Mouse (Mus musculus): ENCODE measurements around the gene Acvr2a. TPM values are rescaled to one million over a fixed set of nuclear protein-coding genes. Genes with fewer than 3 reads are reported as not detected.
"Not testable (repeated sequence)": the region's sequence is repeated elsewhere in the genome, so short reads cannot be mapped to it uniquely, and the experiment has no call there.

The Acvr2a gene
- polyA plus RNA-seq, 1 experiment from 2014 or later: 14.9 TPM

DNA sequence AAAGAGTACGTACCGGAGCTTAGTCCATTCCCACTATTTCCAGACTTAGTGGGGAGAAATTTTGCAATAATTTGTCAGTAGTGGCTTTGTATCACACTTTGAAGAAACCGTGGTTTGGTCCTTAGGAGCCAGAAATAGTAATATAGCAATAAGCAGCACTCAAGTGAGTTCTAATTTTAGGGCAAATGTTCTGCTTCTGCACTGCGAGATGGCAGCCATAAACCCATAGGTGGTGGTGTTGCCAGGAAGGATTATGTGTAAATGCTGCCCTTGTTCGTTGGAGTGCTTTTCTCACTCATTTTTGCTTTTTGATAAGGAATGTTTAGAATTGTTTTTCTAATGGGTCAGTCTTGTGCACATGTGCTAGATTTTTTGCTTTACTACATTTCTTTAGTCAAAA lies 18.4 kb downstream of the Acvr2a start:
- H3K27ac ChIP-seq (replicated peaks in 1 of 2; ENCODE audit: control insufficient read depth in 1 of 2, insufficient read depth in 1 of 2, low read depth in 2 of 2, low read length in 2 of 2): no peak overlapping the region
- peaks cover 0 to 20% of the 10 kb centered on the region in 2 experiments; a peak in 3 of 4 replicates for H3K4me1 ChIP-seq (ENCODE audit: control insufficient read depth in 2 of 2, insufficient read depth in 2 of 2, low read length in 2 of 2)
- H3K4me3 ChIP-seq (ENCODE audit: control insufficient read depth in 1 of 2, insufficient read depth in 1 of 2, low read depth in 1 of 2, low read length in 2 of 2): no peak overlapping the region
- ATAC-seq (ENCODE audit: insufficient number of reproducible peaks, insufficient read depth, low FRiP score, low read depth): no peak
- 54% methylated on average over 5 of the region's 5 CpGs for WGBS
- no peak overlapping the region for H3K9ac ChIP-seq (ENCODE audit: low read length)
- H3K36me3 ChIP-seq (ENCODE audit: control insufficient read depth, insufficient read depth, low read length): no peaks in the 10 kb centered on the region
- H3K9me3 ChIP-seq (ENCODE audit: control insufficient read depth, low read length): no peaks in the 10 kb centered on the region
- no peaks in the 10 kb centered on the region for H3K27me3 ChIP-seq (ENCODE audit: control insufficient read depth, insufficient read depth, low read length)
- H3K4me2 ChIP-seq (ENCODE audit: low read length): no peak overlapping the region

DNA sequence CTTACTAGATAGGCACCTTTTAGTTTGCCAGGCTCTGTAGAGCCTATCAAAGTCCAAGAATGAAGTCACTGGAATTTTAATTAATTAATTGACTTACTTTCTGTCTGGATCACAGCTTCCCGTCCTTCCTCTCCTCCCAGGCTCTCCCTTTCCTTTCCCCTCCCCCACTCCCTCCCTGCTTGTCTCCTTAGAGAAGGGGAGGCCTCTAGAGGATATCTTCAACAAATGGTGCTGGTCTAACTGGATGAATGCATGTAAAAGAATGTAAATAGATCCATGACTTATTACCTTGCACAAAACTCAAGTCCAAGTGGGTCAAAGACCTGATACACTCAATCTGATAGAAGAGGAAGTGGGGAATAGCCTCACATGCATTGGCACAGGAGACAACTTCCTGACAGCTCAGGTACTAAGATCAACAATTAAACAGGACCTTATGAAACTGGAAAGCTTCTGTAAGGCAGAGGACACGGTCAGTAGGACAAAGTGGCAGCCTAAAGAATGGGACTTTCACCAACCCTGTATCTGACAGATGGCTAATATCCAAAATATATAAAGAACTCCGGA lies 20.1 kb downstream of the Acvr2a start:
- Histone ChIP-seq H3K27ac (replicated peaks in 1 of 2; ENCODE audit: control insufficient read depth in 1 of 2, insufficient read depth in 1 of 2, low read depth in 2 of 2, low read length in 2 of 2) (no peak overlapping the region), H3K27me3 (ENCODE audit: control insufficient read depth, insufficient read depth, low read length) (no peaks in the 10 kb centered on the region), H3K4me3 (ENCODE audit: control insufficient read depth in 1 of 2, insufficient read depth in 1 of 2, low read depth in 1 of 2, low read length in 2 of 2) (no peak overlapping the region), H3K4me2 (ENCODE audit: low read length) (no peak overlapping the region), H3K4me1 (ENCODE audit: control insufficient read depth in 2 of 2, insufficient read depth in 2 of 2, low read length in 2 of 2) (peaks cover 0 to 19% of the 10 kb centered on the region in 2 experiments; a peak in 3 of 4 replicates), H3K9ac (ENCODE audit: low read length) (no peak overlapping the region), H3K9me3 (ENCODE audit: control insufficient read depth, low read length) (no peaks in the 10 kb centered on the region), H3K36me3 (ENCODE audit: control insufficient read depth, insufficient read depth, low read length) (no peaks in the 10 kb centered on the region)
- WGBS: 58% methylated on average over 3 of the region's 3 CpGs
- ATAC-seq (ENCODE audit: insufficient number of reproducible peaks, insufficient read depth, low FRiP score, low read depth): no peak

DNA sequence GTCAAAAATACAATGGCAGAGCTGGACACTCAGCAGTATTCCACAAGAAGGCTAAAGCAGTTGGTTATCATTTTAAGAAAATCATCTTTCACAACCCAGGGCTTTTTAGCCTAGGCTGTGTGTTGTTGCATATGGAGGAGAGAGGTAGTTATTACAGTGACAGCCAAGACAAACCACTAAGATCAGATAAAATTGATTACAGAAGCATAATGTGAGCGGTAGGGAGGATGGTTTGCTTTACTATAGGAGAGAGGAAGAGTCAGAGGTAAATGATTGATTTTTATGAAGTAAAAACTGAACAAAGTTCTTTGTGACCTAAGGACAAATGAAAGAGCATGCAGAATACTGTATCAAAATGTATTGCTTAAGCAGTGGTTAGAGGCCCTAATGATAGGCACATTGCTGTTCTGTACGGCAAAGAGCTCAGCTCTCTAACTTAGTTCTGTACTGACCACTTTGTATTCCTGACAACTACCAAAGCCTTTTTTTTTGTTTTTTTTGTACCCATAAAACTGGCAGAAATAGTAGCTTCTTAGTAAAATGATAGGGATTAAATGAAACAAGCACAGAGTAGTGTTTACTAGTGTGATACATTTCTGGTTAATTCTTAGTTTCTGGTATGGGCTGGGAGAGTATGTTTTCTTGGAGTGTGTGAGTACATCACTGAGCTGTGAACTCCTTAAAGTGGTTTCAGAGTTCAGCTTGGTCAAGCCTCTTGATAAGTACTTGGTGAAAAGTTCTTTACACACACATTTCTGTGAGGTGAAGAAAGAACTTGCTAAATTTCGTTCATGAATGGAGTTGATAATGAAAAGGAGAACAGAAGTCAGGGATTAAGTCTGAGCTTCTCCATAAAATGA lies 27.9 kb downstream of the Acvr2a start:
- Histone ChIP-seq H3K9me3 (ENCODE audit: control insufficient read depth, low read length) (no peaks in the 10 kb centered on the region), H3K4me2 (ENCODE audit: low read length) (no peak overlapping the region), H3K4me3 (ENCODE audit: control insufficient read depth in 1 of 2, insufficient read depth in 1 of 2, low read depth in 1 of 2, low read length in 2 of 2) (no peak overlapping the region), H3K36me3 (ENCODE audit: control insufficient read depth, insufficient read depth, low read length) (no peaks in the 10 kb centered on the region), H3K27ac (replicated peaks in 1 of 2; ENCODE audit: control insufficient read depth in 1 of 2, insufficient read depth in 1 of 2, low read depth in 2 of 2, low read length in 2 of 2) (no peak overlapping the region), H3K4me1 (ENCODE audit: control insufficient read depth in 2 of 2, insufficient read depth in 2 of 2, low read length in 2 of 2) (no peaks in the 10 kb centered on the region), H3K27me3 (ENCODE audit: control insufficient read depth, insufficient read depth, low read length) (no peaks in the 10 kb centered on the region), H3K9ac (ENCODE audit: low read length) (no peak overlapping the region)
- no peak for ATAC-seq (ENCODE audit: insufficient number of reproducible peaks, insufficient read depth, low FRiP score, low read depth)
- WGBS: 57% methylated on average over 3 of the region's 3 CpGs

- 60% methylated on average over 2 of the region's 2 CpGs for WGBS
- Histone ChIP-seq H3K4me1 (ENCODE audit: control insufficient read depth in 2 of 2, insufficient read depth in 2 of 2, low read length in 2 of 2) (no peaks in the 10 kb centered on the region), H3K27me3 (ENCODE audit: control insufficient read depth, insufficient read depth, low read length) (no peaks in the 10 kb centered on the region), H3K9ac (ENCODE audit: low read length) (no peak overlapping the region), H3K36me3 (ENCODE audit: control insufficient read depth, insufficient read depth, low read length) (no peaks in the 10 kb centered on the region), H3K9me3 (ENCODE audit: control insufficient read depth, low read length) (no peaks in the 10 kb centered on the region), H3K4me2 (ENCODE audit: low read length) (no peak overlapping the region), H3K4me3 (ENCODE audit: control insufficient read depth in 1 of 2, insufficient read depth in 1 of 2, low read depth in 1 of 2, low read length in 2 of 2) (no peak overlapping the region), H3K27ac (replicated peaks in 1 of 2; ENCODE audit: control insufficient read depth in 1 of 2, insufficient read depth in 1 of 2, low read depth in 2 of 2, low read length in 2 of 2) (no peak overlapping the region)
- ATAC-seq (ENCODE audit: insufficient number of reproducible peaks, insufficient read depth, low FRiP score, low read depth): no peak
These were observed 32.9 kb downstream of the Acvr2a start for GRCm38 (mm10) chr2:48846689-48847398.

- H3K27me3 ChIP-seq (ENCODE audit: control insufficient read depth, insufficient read depth, low read length); H3K9ac ChIP-seq (ENCODE audit: low read length); H3K4me2 ChIP-seq (ENCODE audit: low read length); H3K4me3 ChIP-seq (ENCODE audit: control insufficient read depth in 1 of 2, insufficient read depth in 1 of 2, low read depth in 1 of 2, low read length in 2 of 2); H3K4me1 ChIP-seq (ENCODE audit: control insufficient read depth in 2 of 2, insufficient read depth in 2 of 2, low read length in 2 of 2); H3K36me3 ChIP-seq (ENCODE audit: control insufficient read depth, insufficient read depth, low read length); H3K9me3 ChIP-seq (ENCODE audit: control insufficient read depth, low read length); H3K27ac ChIP-seq (replicated peaks in 1 of 2; ENCODE audit: control insufficient read depth in 1 of 2, insufficient read depth in 1 of 2, low read depth in 2 of 2, low read length in 2 of 2); ATAC-seq (ENCODE audit: insufficient number of reproducible peaks, insufficient read depth, low FRiP score, low read depth): not testable (repeated sequence)
- WGBS: 94% methylated on average over 6 of the region's 6 CpGs
These were observed 51.7 kb downstream of the Acvr2a start for GRCm38 (mm10) chr2:48865596-48865995.

DNA sequence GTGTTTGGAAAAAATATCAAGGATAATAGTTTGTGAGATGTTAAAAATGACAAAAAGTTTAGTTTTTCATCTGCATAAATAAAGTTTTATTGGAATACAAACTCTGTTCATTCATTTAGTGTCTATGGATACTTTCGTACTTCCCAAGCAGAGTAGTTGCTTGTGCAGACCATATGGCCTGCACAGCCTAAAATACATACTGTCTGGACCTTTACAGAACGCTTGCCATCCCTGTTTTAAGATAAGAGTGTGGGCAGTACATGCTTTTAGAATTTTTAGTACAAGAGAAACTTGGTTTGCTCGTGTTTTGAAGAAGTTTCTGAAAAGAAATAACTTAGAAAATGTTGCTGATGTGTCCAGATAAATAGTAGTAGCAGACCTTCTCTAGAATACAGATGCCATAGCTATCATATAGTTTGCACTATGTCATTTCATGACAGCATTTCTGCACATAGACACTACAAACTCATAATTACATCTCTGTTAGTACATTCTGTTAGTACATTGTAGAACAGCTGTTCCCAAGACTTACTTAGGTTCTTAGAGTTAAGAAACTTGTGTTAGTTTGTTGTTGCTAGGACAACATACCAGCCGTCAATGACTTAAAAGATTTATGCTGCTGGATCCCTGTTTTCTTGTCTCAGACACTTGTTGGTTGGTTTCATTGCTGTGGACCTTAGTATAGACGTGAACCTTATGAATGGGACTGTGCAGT lies 54.4 kb downstream of the Acvr2a start:
- WGBS: 67% methylated on average over 5 of the region's 5 CpGs
- Histone ChIP-seq H3K9me3 (ENCODE audit: control insufficient read depth, low read length) (no peaks in the 10 kb centered on the region), H3K4me3 (ENCODE audit: control insufficient read depth in 1 of 2, insufficient read depth in 1 of 2, low read depth in 1 of 2, low read length in 2 of 2) (no peak overlapping the region), H3K27me3 (ENCODE audit: control insufficient read depth, insufficient read depth, low read length) (no peaks in the 10 kb centered on the region), H3K9ac (ENCODE audit: low read length) (no peak overlapping the region), H3K4me2 (ENCODE audit: low read length) (no peak overlapping the region), H3K27ac (replicated peaks in 1 of 2; ENCODE audit: control insufficient read depth in 1 of 2, insufficient read depth in 1 of 2, low read depth in 2 of 2, low read length in 2 of 2) (no peak overlapping the region), H3K4me1 (ENCODE audit: control insufficient read depth in 2 of 2, insufficient read depth in 2 of 2, low read length in 2 of 2) (no peaks in the 10 kb centered on the region), H3K36me3 (ENCODE audit: control insufficient read depth, insufficient read depth, low read length) (0 out of 2 replicates have a peak, but pooled peaks cover 5% of the 10 kb centered on the region)
- ATAC-seq (ENCODE audit: insufficient number of reproducible peaks, insufficient read depth, low FRiP score, low read depth): no peak

- H3K4me1 ChIP-seq (ENCODE audit: control insufficient read depth in 2 of 2, insufficient read depth in 2 of 2, low read length in 2 of 2): no peaks in the 10 kb centered on the region
- no peak overlapping the region for H3K4me2 ChIP-seq (ENCODE audit: low read length)
- H3K4me3 ChIP-seq (ENCODE audit: control insufficient read depth in 1 of 2, insufficient read depth in 1 of 2, low read depth in 1 of 2, low read length in 2 of 2): no peak overlapping the region
- no peak overlapping the region for H3K9ac ChIP-seq (ENCODE audit: low read length)
- no peak overlapping the region for H3K27ac ChIP-seq (replicated peaks in 1 of 2; ENCODE audit: control insufficient read depth in 1 of 2, insufficient read depth in 1 of 2, low read depth in 2 of 2, low read length in 2 of 2)
- peaks cover 3% of the 10 kb centered on the region for H3K36me3 ChIP-seq (ENCODE audit: control insufficient read depth, insufficient read depth, low read length)
- no peak for ATAC-seq (ENCODE audit: insufficient number of reproducible peaks, insufficient read depth, low FRiP score, low read depth)
- no peaks in the 10 kb centered on the region for H3K9me3 ChIP-seq (ENCODE audit: control insufficient read depth, low read length)
- H3K27me3 ChIP-seq (ENCODE audit: control insufficient read depth, insufficient read depth, low read length): no peaks in the 10 kb centered on the region
These were observed 72.0 kb downstream of the Acvr2a start for GRCm38 (mm10) chr2:48885945-48886344.
